Mouse (Mus musculus): ENCODE measurements around the gene Etl4.

DNA sequence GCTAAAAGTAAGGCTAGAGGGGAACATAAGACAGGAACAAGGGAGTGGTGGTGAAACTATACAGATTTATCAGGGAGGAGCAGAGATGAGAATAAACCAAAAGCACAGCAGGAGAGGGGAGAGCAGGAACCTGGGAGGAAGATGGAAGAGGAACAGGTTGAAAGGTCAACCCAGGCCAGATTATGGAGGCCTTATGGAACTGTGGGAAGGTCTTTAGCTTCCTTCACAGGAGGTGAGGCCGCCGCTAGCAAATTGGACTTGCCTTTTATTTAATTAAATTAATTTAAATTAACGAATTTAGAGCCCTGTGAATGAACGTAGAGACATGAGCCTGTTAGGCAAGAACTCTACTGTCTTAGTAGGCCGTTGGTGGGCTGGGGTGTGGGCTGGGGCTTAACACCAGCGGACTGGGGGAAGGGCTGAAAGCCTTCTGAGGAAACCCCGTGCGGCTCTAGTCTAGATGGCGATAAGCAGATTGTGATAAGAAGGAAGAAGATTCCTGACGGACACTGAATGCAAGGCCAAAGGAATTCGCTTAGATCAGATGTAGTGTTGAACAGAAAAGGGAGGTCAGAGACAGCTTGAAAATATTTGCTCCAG, 612.2 kb downstream of the Etl4 start:
- no peak for TF ChIP-seq CTCF (IDR thresholded peaks at IDR 0.05; ENCODE audit: low read depth)
- no peak for TF ChIP-seq EP300 (IDR thresholded peaks at IDR 0.05; ENCODE audit: low read depth)

All from liver, postnatal 0 days (tissue).